Mouse (Mus musculus) bone marrow, adult 2 months (tissue): ENCODE data around the gene Ssh2. TPM values are rescaled to one million over a fixed set of nuclear protein-coding genes. Genes with fewer than 3 reads are reported as not detected.

ENCODE experiments used
- H3K27ac ChIP-seq: fragments of 200-500 bp; 2 replicates; pipeline ENCODE4 v1.5.1; 2012; ENCODE audit warnings: low read depth, mild to moderate bottlenecking, control low read depth, inconsistent platforms, low read length; ENCODE audit not compliant: control insufficient read depth, poor library complexity, insufficient read depth
- H3K4me1 ChIP-seq: fragments of 200-500 bp; 2 replicates; pipeline ENCODE4 v1.6.1; 2011; ENCODE audit warnings: low read length; ENCODE audit not compliant: control insufficient read depth, insufficient read depth
- H3K4me3 ChIP-seq: fragments of 200-500 bp; replicated peaks from 2 replicates; pipeline ENCODE3; 2011; ENCODE audit warnings: mild to moderate bottlenecking, low read depth, low read length, control low read depth; ENCODE audit not compliant: control insufficient read depth
- CTCF ChIP-seq: fragments of 200-500 bp; IDR thresholded peaks from 2 replicates; pipeline ENCODE4 v1.5.1; 2011; ENCODE audit warnings: low read length, control low read depth; ENCODE audit not compliant: control insufficient read depth, insufficient read depth
- POLR2A ChIP-seq: fragments of 200-500 bp; IDR thresholded peaks from 2 replicates; pipeline ENCODE4 v1.6.1; 2011; ENCODE audit warnings: low read depth, mild to moderate bottlenecking, control low read depth, low read length, borderline replicate concordance; ENCODE audit not compliant: control insufficient read depth
- WGBS: fragments of 180-500 bp; shearing (Covaris S2); methylation state at CpG from one replicate; pipeline ENCODE4 v1.1.7; 2018; 5-methylcytosine and 5-hydroxymethylcytosine counted together
- polyA plus RNA-seq: library from polyadenylated mRNA; stranded (reverse); fragments of >200 nt; gene quantifications from 2 replicates; pipeline ENCODE4 v1.2.4, GENCODE M21; 2011; ENCODE audit warnings: low replicate concordance; ENCODE audit not compliant: missing spikeins, insufficient read depth, insufficient read length

Ssh2 gene
- polyA plus RNA-seq, 1 experiment, result 21.8 TPM

DNA sequence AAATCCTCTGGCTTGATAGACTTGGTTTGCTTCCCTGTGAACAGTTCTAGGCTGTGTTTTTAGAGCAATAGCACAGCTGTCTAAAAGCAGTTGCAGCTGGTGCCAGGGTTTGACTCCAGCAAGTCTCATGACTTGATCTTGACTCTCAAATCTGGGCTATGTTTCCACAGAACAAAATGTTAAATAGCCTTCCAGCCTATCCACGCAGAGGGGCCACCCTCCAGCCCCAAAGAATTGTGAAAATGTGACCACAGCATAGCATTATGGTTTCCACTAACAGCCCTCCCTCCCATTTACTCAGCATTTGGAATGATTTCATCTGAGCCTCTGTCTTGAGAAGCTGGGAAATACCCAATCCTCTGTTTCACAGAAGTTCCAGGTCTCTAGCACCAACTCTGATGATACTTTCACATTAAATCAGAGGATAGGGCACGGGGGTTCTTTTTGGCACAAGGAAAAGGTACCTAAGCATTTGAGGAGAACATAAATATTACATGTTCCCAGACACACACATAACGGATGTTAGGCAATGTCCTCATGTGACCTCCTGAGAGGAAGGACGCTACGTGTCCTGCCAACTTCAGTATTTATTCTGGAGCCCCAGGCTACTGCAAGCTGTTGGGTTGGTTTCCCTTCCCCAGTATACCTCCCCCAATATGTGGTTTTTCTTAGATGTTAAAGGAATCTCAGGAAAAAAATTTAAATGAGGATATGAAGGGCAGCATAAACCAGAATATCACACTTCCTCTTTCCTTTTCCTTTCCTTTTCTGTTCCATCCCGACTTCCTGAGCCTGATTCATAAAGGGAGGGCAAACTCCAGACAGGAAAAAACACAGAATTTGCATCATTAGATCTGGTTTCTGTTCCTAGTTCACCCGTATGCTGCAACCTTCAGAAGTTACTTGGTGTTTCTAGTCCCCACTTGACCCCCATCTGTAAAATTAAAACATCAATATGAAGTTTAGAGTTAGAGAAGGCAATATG, 226.4 kb downstream of the Ssh2 start:
- Histone ChIP-seq H3K4me3 (no peak overlapping the region), H3K27ac (no peak overlapping the region; the same call in 1 of the 2 replicates), H3K4me1 (peaks cover 3% of the 10 kb centered on the region)
- 12% methylated on average over 7 of the region's 7 CpGs for WGBS
- TF ChIP-seq CTCF, result no peak
- TF ChIP-seq POLR2A, result no peak

DNA sequence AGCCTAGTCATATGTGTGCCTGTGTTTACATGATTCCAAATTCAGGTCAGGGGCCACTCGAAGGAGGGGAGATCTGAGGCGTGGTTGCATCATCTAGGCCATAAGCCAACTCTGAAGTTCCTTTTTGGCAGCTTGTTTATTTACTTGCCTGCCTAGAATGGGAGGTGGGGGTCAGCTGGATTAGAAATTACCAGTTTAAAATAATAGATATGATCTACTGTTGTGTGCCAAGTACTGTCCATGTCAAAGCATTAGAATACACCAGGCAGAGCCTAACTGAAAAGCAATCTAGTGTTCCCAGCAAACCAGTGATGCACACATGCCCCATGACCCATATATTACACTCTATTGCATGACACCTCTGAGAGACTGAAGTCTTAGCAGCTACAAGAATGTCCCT, 228.9 kb downstream of the Ssh2 start:
- no peak for TF ChIP-seq POLR2A
- no peak for TF ChIP-seq CTCF
- peaks cover 3% of the 10 kb centered on the region for H3K4me1 ChIP-seq
- no peak overlapping the region for H3K4me3 ChIP-seq
- WGBS, result 14% methylated on average over 2 of the region's 2 CpGs
- H3K27ac ChIP-seq, result no peak overlapping the region

DNA sequence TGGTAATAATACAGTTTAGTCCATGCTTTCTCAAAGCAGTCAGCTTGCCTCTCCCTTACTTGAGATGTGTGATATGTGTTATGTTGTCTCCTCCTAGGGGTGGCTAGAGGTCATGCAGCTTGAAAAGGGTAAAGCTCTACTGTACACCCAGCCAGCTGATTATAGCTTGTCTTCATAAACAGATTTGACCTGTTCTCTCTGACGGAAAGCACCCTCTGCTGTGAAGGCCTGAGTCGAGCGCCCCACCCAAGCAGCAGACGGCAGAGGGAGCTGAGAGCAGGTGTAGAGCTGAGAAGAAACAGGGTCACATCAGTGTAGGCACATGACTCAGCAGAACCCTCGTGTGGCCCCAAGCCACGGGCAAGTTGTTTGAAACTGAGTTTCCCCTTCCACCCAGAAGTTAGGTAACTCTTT, 230.5 kb downstream of the Ssh2 start:
- peak overlapping the region; percentile 9; the same call in 1 of the 2 replicates for H3K27ac ChIP-seq
- 7% methylated on average over 6 of the region's 6 CpGs for WGBS
- H3K4me3 ChIP-seq, result no peak overlapping the region
- peaks cover 3% of the 10 kb centered on the region for H3K4me1 ChIP-seq
- TF ChIP-seq CTCF, result peak; percentile 23; the same call in 1 of the 2 replicates
- no peak for TF ChIP-seq POLR2A

DNA sequence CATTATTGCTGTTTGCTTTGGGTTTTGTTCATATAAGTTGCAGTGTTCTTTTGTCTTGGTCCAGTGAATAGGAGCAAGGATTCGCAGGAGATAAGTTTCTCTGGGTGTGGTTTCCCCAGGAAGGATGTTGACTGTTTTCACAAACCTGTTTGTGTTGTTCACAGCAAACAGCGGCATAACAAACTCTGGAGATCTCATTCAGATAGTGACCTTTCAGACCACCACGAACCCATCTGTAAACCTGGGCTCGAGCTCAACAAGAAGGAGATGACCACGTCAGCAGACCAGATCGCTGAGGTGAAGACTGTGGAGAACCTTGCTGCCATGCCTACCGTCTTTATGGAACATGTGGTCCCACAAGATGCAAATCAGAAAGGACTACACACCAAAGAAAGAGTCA, 233.1 kb downstream of the Ssh2 start:
- H3K4me3 ChIP-seq, result no peak overlapping the region
- TF ChIP-seq CTCF (no peak), POLR2A (no peak)
- no peak overlapping the region for H3K27ac ChIP-seq
- WGBS, result 87% methylated on average over 7 of the region's 7 CpGs
- H3K4me1 ChIP-seq, result peaks cover 3% of the 10 kb centered on the region; the same call in 1 of the 2 replicates

DNA sequence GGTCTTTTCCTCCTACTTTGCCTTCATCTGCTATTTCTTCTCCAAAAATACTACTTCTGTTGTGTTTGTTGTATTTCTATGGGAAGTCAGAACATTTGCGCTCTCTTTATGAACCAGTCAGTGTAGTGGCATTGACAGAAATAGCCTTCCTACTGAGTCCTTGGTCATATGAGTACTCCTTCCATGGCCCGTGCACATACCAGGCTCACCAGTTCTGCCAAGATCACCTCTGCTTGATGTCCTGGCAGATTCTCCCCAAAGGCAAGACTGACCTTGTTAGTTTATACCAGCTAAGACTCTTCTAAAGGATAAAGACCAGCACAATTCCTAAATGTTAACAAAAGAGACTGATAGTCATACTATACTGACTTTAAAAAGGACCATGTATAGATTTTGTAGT, 235.6 kb downstream of the Ssh2 start:
- H3K4me1 ChIP-seq, result no peaks in the 10 kb centered on the region
- WGBS, result 87% methylated on average over 2 of the region's 2 CpGs
- TF ChIP-seq POLR2A (no peak), CTCF (no peak)
- no peak overlapping the region for H3K27ac ChIP-seq
- H3K4me3 ChIP-seq, result no peak overlapping the region

DNA sequence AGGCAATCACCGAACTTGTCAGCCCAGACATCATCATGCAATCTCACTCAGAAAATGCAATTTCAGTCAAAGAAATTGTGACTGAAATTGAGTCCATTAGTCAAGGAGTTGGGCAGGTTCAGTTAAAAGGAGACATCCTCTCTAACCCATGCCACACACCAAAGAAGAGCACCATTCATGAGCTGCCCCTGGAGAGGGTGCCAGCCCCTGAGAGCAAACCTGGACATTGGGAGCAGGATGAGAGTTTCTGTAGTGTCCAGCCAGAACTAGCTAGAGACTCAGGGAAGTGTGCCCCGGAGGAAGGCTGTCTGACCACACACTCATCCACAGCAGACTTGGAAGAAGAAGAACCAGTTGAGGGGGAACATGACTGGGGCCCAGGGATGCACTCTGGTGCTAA, 237.3 kb downstream of the Ssh2 start:
- H3K4me3 ChIP-seq, result no peak overlapping the region
- WGBS, result 91% methylated on average over 2 of the region's 2 CpGs
- no peak overlapping the region for H3K27ac ChIP-seq
- no peaks in the 10 kb centered on the region for H3K4me1 ChIP-seq
- TF ChIP-seq CTCF (no peak), POLR2A (no peak)

DNA sequence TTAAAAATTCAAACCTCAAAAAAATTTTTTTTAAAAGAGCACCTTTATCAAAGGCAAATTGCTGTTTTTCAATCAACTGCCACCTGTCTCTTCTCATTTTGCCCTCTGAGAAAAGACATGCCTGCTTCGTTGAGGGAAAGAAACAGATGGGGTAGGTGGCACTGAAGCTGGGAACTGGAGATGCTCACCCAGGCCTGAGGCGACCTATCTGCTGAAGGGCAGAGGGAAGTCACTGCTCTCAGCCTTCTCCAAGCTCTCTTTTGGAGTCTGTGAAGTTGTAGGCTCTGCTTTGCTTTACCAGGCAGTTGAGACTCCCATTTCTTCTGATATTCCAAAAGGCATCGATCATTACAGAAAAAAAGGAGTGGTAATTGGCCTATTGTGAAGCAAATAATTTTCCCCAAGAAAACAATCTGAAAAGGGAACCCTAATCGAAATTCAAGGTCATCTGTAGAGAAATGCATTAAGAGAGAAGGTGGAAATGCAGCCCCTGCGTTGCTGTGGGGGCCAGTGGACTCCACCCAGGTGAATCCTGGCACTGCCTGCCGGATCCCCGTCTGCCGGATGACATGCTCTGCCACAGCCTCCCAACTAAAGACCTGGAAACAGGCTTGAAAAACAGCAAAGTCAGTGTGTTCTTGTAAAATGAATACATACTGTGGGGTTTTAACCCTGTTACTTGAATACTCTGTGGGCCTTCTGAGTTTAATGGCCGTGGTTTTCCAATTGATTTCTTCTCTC, 239.9 kb downstream of the Ssh2 start:
- H3K27ac ChIP-seq, result no peak overlapping the region
- no peak for TF ChIP-seq CTCF
- H3K4me1 ChIP-seq, result no peaks in the 10 kb centered on the region
- WGBS, result 87% methylated on average over 9 of the region's 9 CpGs
- no peak overlapping the region for H3K4me3 ChIP-seq

DNA sequence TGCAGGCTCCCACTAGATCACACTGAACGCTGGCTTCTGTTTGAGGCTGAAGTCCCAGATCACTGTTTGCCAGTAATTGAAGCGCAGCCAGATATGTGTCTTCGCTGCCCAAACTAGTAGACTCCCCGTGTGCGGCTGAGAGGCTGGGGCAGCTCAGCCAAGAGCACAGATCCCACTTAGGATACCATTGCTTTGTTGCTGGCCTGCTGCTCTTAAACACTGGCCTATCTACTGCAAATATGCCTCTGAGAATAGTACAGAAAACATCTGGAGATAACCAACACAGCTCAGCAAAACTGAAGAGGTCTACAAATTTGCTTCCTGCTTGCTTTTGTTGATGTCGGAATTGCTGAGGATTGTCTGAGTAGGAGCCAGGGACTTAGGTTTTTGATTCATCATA, 240.8 kb downstream of the Ssh2 start:
- no peaks in the 10 kb centered on the region for H3K4me1 ChIP-seq
- H3K27ac ChIP-seq, result no peak overlapping the region
- no peak overlapping the region for H3K4me3 ChIP-seq
- TF ChIP-seq POLR2A (no peak), CTCF (no peak)
- 40% methylated on average over 6 of the region's 6 CpGs for WGBS
